Mouse (Mus musculus) lung, postnatal 14 days (tissue): ENCODE results near the gene Fam160b1.

ENCODE experiments used
- DNase-seq: peaks from one replicate; pipeline ENCODE4 v3.0.0; 2021

Fam160b1 gene

GRCm38 (mm10) chr19:57360341-57361130 is at the start of gene Fam160b1:
TSS of gene Fam160b1 (plus strand) at chr19:57360680.
- peak; percentile 92 for DNase-seq

GRCm38 (mm10) chr19:57313226-57313625 is 47.3 kb upstream of the Fam160b1 start:
- no peak for DNase-seq

GRCm38 (mm10) chr19:57313891-57314345 is 46.6 kb upstream of the Fam160b1 start:
- no peak for DNase-seq

- peak; percentile 58 for DNase-seq
Measured at GRCm38 (mm10) chr19:57314346-57315012, 46.0 kb upstream of the Fam160b1 start, which contains the start of gene Ablim1. TSS of gene Ablim1 (minus strand) at chr19:57314919.

- no peak for DNase-seq
Measured at GRCm38 (mm10) chr19:57315013-57315565, 45.4 kb upstream of the Fam160b1 start.

GRCm38 (mm10) chr19:57316597-57316996 is 43.9 kb upstream of the Fam160b1 start:
- DNase-seq = no peak

- DNase-seq = no peak
Measured at GRCm38 (mm10) chr19:57320656-57321382, 39.7 kb upstream of the Fam160b1 start.

- DNase-seq = no peak
Measured at GRCm38 (mm10) chr19:57321839-57322238, 38.6 kb upstream of the Fam160b1 start.

- DNase-seq = no peak
Measured at GRCm38 (mm10) chr19:57322491-57322890, 38.0 kb upstream of the Fam160b1 start.

GRCm38 (mm10) chr19:57323087-57323486 is 37.4 kb upstream of the Fam160b1 start:
- DNase-seq = no peak

- peak; percentile 84 for DNase-seq
Measured at GRCm38 (mm10) chr19:57325748-57326300, 34.7 kb upstream of the Fam160b1 start.

- DNase-seq = no peak
Measured at GRCm38 (mm10) chr19:57327679-57328078, 32.8 kb upstream of the Fam160b1 start.

GRCm38 (mm10) chr19:57328269-57328668 is 32.2 kb upstream of the Fam160b1 start:
- no peak for DNase-seq

- DNase-seq = peak; percentile 73
Measured at GRCm38 (mm10) chr19:57328792-57329191, 31.7 kb upstream of the Fam160b1 start.

GRCm38 (mm10) chr19:57330309-57330708 is 30.2 kb upstream of the Fam160b1 start:
- DNase-seq = no peak

- no peak for DNase-seq
Measured at GRCm38 (mm10) chr19:57331237-57331636, 29.2 kb upstream of the Fam160b1 start.

GRCm38 (mm10) chr19:57333356-57333755 is 27.1 kb upstream of the Fam160b1 start:
- DNase-seq = no peak

- no peak for DNase-seq
Measured at GRCm38 (mm10) chr19:57335135-57335534, 25.3 kb upstream of the Fam160b1 start.

- no peak for DNase-seq
Measured at GRCm38 (mm10) chr19:57339281-57339864, 21.1 kb upstream of the Fam160b1 start.

- DNase-seq = no peak
Measured at GRCm38 (mm10) chr19:57340900-57341742, 19.4 kb upstream of the Fam160b1 start.

GRCm38 (mm10) chr19:57343860-57344259 is 16.6 kb upstream of the Fam160b1 start:
- DNase-seq = no peak
